Mouse (Mus musculus) megakaryocyte progenitor cell, adult 5-6 weeks (primary cell): ENCODE data around the gene Prl2c5. TPM values are rescaled to one million over a fixed set of nuclear protein-coding genes. Genes with fewer than 3 reads are reported as not detected.
A peak's percentile ranks its signal among the peaks of the same experiment; 100 is the strongest.
"Not testable (repeated sequence)": the region's sequence is repeated elsewhere in the genome, so short reads cannot be mapped to it uniquely, and the experiment has no call there.

ENCODE experiments used
- ATAC-seq: replicated peaks from 2 replicates; pipeline ENCODE4 v1.8.0; 2016; ENCODE audit warnings: mild to moderate bottlenecking, moderate TSS enrichment, inconsistent platforms; ENCODE audit not compliant: poor library complexity
- total RNA-seq, 2 experiments: library from RNA; stranded (forward) in 1 of 2; stranded (reverse) in 1 of 2; fragments of 157-497, 149-512 nt in 1 of 2; fragments of 200-1000 nt in 1 of 2; gene quantifications; 2 replicates each; pipeline versions ENCODE4 v1.2.3 to v1.2.4; 2015 to 2017

Gene Prl2c5
- not detected in 2 replicates for total RNA-seq (2015)
- total RNA-seq (2017), result not detected in 2 replicates

GRCm38 (mm10) chr13:13182415-13182814 lies at the start of gene Prl2c5:
Gene Prl2c5, plus strand, starts transcription at chr13:13182715.
- ATAC-seq, result not testable (repeated sequence)

GRCm38 (mm10) chr13:13162777-13163485 lies 19.6 kb upstream of the Prl2c5 start:
- ATAC-seq, result not testable (repeated sequence)

GRCm38 (mm10) chr13:13168631-13169030 lies 13.9 kb upstream of the Prl2c5 start:
- not testable (repeated sequence) for ATAC-seq

GRCm38 (mm10) chr13:13173616-13174136 lies 8.8 kb upstream of the Prl2c5 start:
- ATAC-seq, result not testable (repeated sequence)

- not testable (repeated sequence) for ATAC-seq
Measured at GRCm38 (mm10) chr13:13175736-13176135, 6.8 kb upstream of the Prl2c5 start.

- not testable (repeated sequence) for ATAC-seq
Measured at GRCm38 (mm10) chr13:13211168-13211567, 28.7 kb downstream of the Prl2c5 start.

- not testable (repeated sequence) for ATAC-seq
Measured at GRCm38 (mm10) chr13:13216363-13216762, 33.8 kb downstream of the Prl2c5 start.

GRCm38 (mm10) chr13:13220231-13220630 lies 37.7 kb downstream of the Prl2c5 start:
- not testable (repeated sequence) for ATAC-seq

- ATAC-seq, result peak; percentile 80
Measured at GRCm38 (mm10) chr13:13237456-13237855, 54.9 kb downstream of the Prl2c5 start.

Other genes with a start within 250 kb of the Prl2c5 start
- not detected in 2 replicates for gene Prl2c2, start 177.3 kb upstream of the Prl2c5 start, total RNA-seq (2015)
- not detected in 2 replicates for gene Prl2c2, start 177.3 kb upstream of the Prl2c5 start, total RNA-seq (2017)
- gene Gpr137b, start 211.3 kb downstream of the Prl2c5 start, total RNA-seq (2015), result 0.64 and 0.91 TPM in 2 replicates
- 0.81 TPM in 1 of 2 replicates, not detected in the other for gene Gpr137b, start 211.3 kb downstream of the Prl2c5 start, total RNA-seq (2017)